Comparison of ENCODE assay signal across 10 mouse cellular contexts in the genomic region with DNA sequence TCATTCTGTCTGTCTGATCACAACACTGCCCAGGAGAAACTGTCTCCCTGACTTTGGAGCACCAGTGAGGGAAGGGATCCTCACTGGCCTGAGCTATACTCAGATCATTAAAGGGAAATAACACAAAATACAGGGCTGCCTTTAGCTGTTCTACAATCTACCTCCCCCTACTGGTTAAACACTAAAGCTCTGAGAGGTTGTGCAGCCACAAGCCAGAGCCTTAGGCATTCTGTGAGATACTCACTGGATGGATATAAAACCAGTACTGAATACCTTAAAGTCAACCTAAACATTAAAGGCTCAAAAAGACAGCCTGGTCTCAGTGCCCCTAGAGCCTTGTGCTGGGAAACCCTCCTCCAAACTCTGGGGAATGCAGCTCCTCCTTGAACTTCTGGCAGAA. TPM values are rescaled to one million over a fixed set of nuclear protein-coding genes. Genes with fewer than 3 reads are reported as not detected.
DNase-seq lines count a peak whose midpoint lies in the region; ATAC-seq and TF ChIP-seq lines count a peak whose summit lies in the region.
"Had no signal": no experiment of that assay in that cellular context is flagged by ENCODE, and none has a peak within 500 bp of the region (broad histone marks: within the 10 kb centered on the region; RNA-seq: fewer than 3 reads in every experiment).

No protein-coding gene starts in this region.

- no peak overlapping the region for H3K9ac ChIP-seq in liver, postnatal 0 days (replicated peaks)
- no peak overlapping the region for H3K9ac ChIP-seq in liver, embryonic 11.5 days (ENCODE audit: low read depth, low read length)
- H3K9ac ChIP-seq: limb, embryonic 12.5 days had no signal

- no peaks in the 10 kb centered on the region for H3K9me3 ChIP-seq in liver, postnatal 0 days (ENCODE audit: low read length)
- no peaks in the 10 kb centered on the region for H3K9me3 ChIP-seq in liver, embryonic 11.5 days (ENCODE audit: control insufficient read depth, low read length)
- H3K9me3 ChIP-seq: limb, embryonic 12.5 days had no signal

- peaks cover 20% of the 10 kb centered on the region for H3K36me3 ChIP-seq in liver, postnatal 0 days (replicated peaks; ENCODE audit: insufficient read depth, low read length)
- peaks cover 22% of the 10 kb centered on the region for H3K36me3 ChIP-seq in liver, embryonic 11.5 days (ENCODE audit: control insufficient read depth, insufficient read depth, low read length)

- H3K4me2 ChIP-seq in liver, postnatal 0 days (ENCODE audit: low read depth, low read length), result no peak overlapping the region
- no peak overlapping the region for H3K4me2 ChIP-seq in liver, embryonic 11.5 days
- H3K4me2 ChIP-seq: limb, embryonic 12.5 days had no signal

- no peak overlapping the region for H3K27ac ChIP-seq in cerebellum, adult 2 months (ENCODE audit: insufficient read depth, low read length)
- H3K27ac ChIP-seq in liver, postnatal 0 days (ENCODE audit: low read depth), result no peak overlapping the region
- no peak overlapping the region for H3K27ac ChIP-seq in liver, embryonic 11.5 days (ENCODE audit: low read depth, low read length)
- H3K27ac ChIP-seq: limb, embryonic 12.5 days had no signal

- H3K4me3 ChIP-seq in cerebellum, adult 2 months (replicated peaks; ENCODE audit: insufficient read depth, low read depth, low read length), result no peak overlapping the region
- no peak overlapping the region for H3K4me3 ChIP-seq in liver, postnatal 0 days (ENCODE audit: low read depth, low read length)
- H3K4me3 ChIP-seq in liver, embryonic 11.5 days (ENCODE audit: low read depth, low read length), result no peak overlapping the region
- H3K4me3 ChIP-seq: limb, embryonic 12.5 days had no signal

- DNase-seq in cerebellum, adult 2 months, result no peak
- no peak for DNase-seq in liver, postnatal 0 days
- no peak for DNase-seq in liver, embryonic 11.5 days (ENCODE audit: low spot score)
- peak; percentile 75 for DNase-seq in retina, embryonic 14.5 days (ENCODE audit: low spot score)
- no peak for DNase-seq in kidney, adult 9 months
- no peak for DNase-seq in testis, postnatal 10 days (ENCODE audit: low spot score)
- DNase-seq: B cell, adult 2 months had no signal

- no peak for TF ChIP-seq EP300 in liver, postnatal 0 days (IDR thresholded peaks at IDR 0.05; ENCODE audit: low read depth)

- peak; percentile 50 for TF ChIP-seq CTCF in cerebellum, adult 2 months (IDR thresholded peaks at IDR 0.05; ENCODE audit: borderline replicate concordance, insufficient read depth, low read depth, low read length)
- peak; percentile 62 for TF ChIP-seq CTCF in liver, postnatal 0 days (IDR thresholded peaks at IDR 0.05; ENCODE audit: low read depth)

- peaks cover 20% of the 10 kb centered on the region for H3K4me1 ChIP-seq in cerebellum, adult 2 months (ENCODE audit: control insufficient read depth, insufficient read depth, low read length)
- H3K4me1 ChIP-seq in liver, postnatal 0 days (ENCODE audit: insufficient read depth), result peaks cover 11% of the 10 kb centered on the region
- peaks cover 13% of the 10 kb centered on the region for H3K4me1 ChIP-seq in liver, embryonic 11.5 days (replicated peaks; ENCODE audit: control insufficient read depth, insufficient read depth, low read length)

- H3K27me3 ChIP-seq in cerebellum, adult 2 months (ENCODE audit: control insufficient read depth, insufficient read depth, low read length), result no peaks in the 10 kb centered on the region
- H3K27me3 ChIP-seq in liver, postnatal 0 days (ENCODE audit: insufficient read depth, low read length), result no peaks in the 10 kb centered on the region
- H3K27me3 ChIP-seq in liver, embryonic 11.5 days (replicated peaks; ENCODE audit: control insufficient read depth, insufficient read depth, low read length), result no peaks in the 10 kb centered on the region
- H3K27me3 ChIP-seq: limb, embryonic 12.5 days had no signal

- no peak for ATAC-seq in cerebellum, adult (ENCODE audit: insufficient number of reproducible peaks, low FRiP score, low TSS enrichment)
- peak; percentile 43; the same call in 1 of the 2 replicates for ATAC-seq in liver, postnatal 0 days
- no peak for ATAC-seq in liver, embryonic 11.5 days (replicated peaks; ENCODE audit: low FRiP score)
- ATAC-seq in common myeloid progenitor, adult 5-6 weeks (replicated peaks; ENCODE audit: low read depth, poor library complexity, severe bottlenecking), result peak; percentile 60

- no peak for TF ChIP-seq POLR2A in cerebellum, adult 2 months (IDR thresholded peaks at IDR 0.05; ENCODE audit: borderline replicate concordance, insufficient read depth, low read length)

RNA-seq across cellular contexts. Expression of gene Fbrsl1, which starts 13.5 kb away (rescaled TPM):
- polyA plus RNA-seq in cerebellum, adult 2 months (2012; rRNA removed), result 65.4 and 72.7 TPM in 2 replicates
- polyA plus RNA-seq in liver, postnatal 0 days (2015; fragmentation: Nextera tagmentation; extraction: Ambion mirVana), result 3.5 and 3.9 TPM in 2 replicates
- polyA plus RNA-seq in liver, embryonic 11.5 days (2014; fragmentation: Nextera tagmentation; extraction: Ambion mirVana), result 12.9 and 13.8 TPM in 2 replicates
- total RNA-seq in common myeloid progenitor, adult 5-6 weeks (2017), result 6.7 and 13.9 TPM in 2 replicates

Comparison
In these comparisons a context has a peak if more than half of its experiments do, and no peak if none do; other contexts are left out.
1. ATAC-seq: peak in liver, postnatal 0 days (single experiment) and common myeloid progenitor, adult 5-6 weeks (single experiment); none in cerebellum, adult (single experiment) and liver, embryonic 11.5 days (single experiment).